Mouse (Mus musculus) G1E (cell line): ENCODE measurements around the gene Sys1. TPM values are rescaled to one million over a fixed set of nuclear protein-coding genes. Genes with fewer than 3 reads are reported as not detected.
A peak's percentile ranks its signal among the peaks of the same experiment; 100 is the strongest.

ENCODE experiments used
- ATAC-seq: 2 replicates; pipeline ENCODE4 v1.8.0; 2016; ENCODE audit warnings: mild to moderate bottlenecking; ENCODE audit not compliant: insufficient number of reproducible peaks, poor library complexity, low FRiP score, severe bottlenecking; ENCODE audit errors: extremely low read depth
- DNase-seq: peaks from one replicate; pipeline ENCODE4 v3.0.0; 2012; ENCODE audit warnings: low spot score
- H3K27me3 ChIP-seq: 2 replicates; pipeline ENCODE4 v1.6.1; 2012; ENCODE audit warnings: mild to moderate bottlenecking, low read length, inconsistent platforms; ENCODE audit not compliant: insufficient read depth
- H3K36me3 ChIP-seq: replicated peaks from 2 replicates; pipeline ENCODE3; 2012; ENCODE audit warnings: mild to moderate bottlenecking, inconsistent platforms
- H3K4me1 ChIP-seq: 2 replicates; pipeline ENCODE4 v1.6.1; 2012; ENCODE audit warnings: low read depth, low read length, inconsistent platforms, mixed read lengths; ENCODE audit not compliant: insufficient read depth
- H3K4me3 ChIP-seq: 2 replicates; pipeline ENCODE4 v1.5.1; 2012; ENCODE audit warnings: low read depth, mild to moderate bottlenecking, inconsistent platforms, low read length, moderate library complexity, mixed read lengths
- H3K9me3 ChIP-seq: replicated peaks from 2 replicates; pipeline ENCODE4 v1.6.1; 2012; ENCODE audit warnings: inconsistent platforms
- CTCF ChIP-seq: IDR thresholded peaks from 2 replicates; pipeline ENCODE4 v1.5.1; 2012; ENCODE audit warnings: low read depth, low read length, inconsistent platforms, mixed read lengths
- GATA1 ChIP-seq: IDR thresholded peaks from 2 replicates; pipeline ENCODE4 v1.6.1; 2012; ENCODE audit warnings: borderline replicate concordance, low read length, inconsistent platforms, mixed read lengths
- GATA2 ChIP-seq: IDR thresholded peaks from 2 replicates; pipeline ENCODE4 v1.6.1; 2012; ENCODE audit warnings: low read depth, low read length, inconsistent platforms, borderline replicate concordance
- POLR2AphosphoS5 ChIP-seq: IDR thresholded peaks from 2 replicates; pipeline ENCODE4 v1.6.1; 2012; ENCODE audit warnings: low read depth, low read length, inconsistent platforms; ENCODE audit not compliant: insufficient replicate concordance
- TAL1 ChIP-seq: conservative IDR thresholded peaks from 2 replicates; pipeline ENCODE4 v1.6.1; 2012; ENCODE audit warnings: low read depth, low read length, inconsistent platforms, mixed read lengths
- polyA plus RNA-seq: library from polyadenylated mRNA; stranded (reverse); fragments of >175 nt; gene quantifications from 2 replicates; pipeline ENCODE4 v1.2.3, GENCODE M21; 2012
- total RNA-seq, 2 experiments: library from RNA; stranded (forward) in 1 of 2; stranded (reverse) in 1 of 2; fragments of 200-1000 nt in 1 of 2; fragments of >200 nt in 1 of 2; fragmentation: Nextera tagmentation in 1 of 2; gene quantifications; 2 replicates each; pipeline ENCODE4 v1.2.3; 2014 to 2017

Sys1 gene
- total and polyA plus RNA-seq, 3 experiments: 37.0 to 142 (median 50.6) TPM

GRCm38 (mm10) chr2:164513389-164513788, 56.6 kb downstream of the Sys1 start:
- Histone ChIP-seq H3K9me3 (no peaks in the 10 kb centered on the region; the same call in 1 of the 2 replicates), H3K36me3 (peaks cover 29% of the 10 kb centered on the region), H3K4me3 (no peak overlapping the region), H3K4me1 (peaks cover 7% of the 10 kb centered on the region; the same call in 1 of the 2 replicates), H3K27me3 (peaks cover 13% of the 10 kb centered on the region)
- no peak for ATAC-seq
- no peak for DNase-seq
- TF ChIP-seq TAL1 (no peak), CTCF (no peak), GATA2 (no peak), GATA1 (no peak), POLR2AphosphoS5 (no peak)

GRCm38 (mm10) chr2:164514916-164515315, 58.2 kb downstream of the Sys1 start:
- Histone ChIP-seq H3K4me3 (no peak overlapping the region), H3K36me3 (peaks cover 13% of the 10 kb centered on the region), H3K4me1 (peaks cover 7% of the 10 kb centered on the region; the same call in 1 of the 2 replicates), H3K27me3 (peaks cover 17% of the 10 kb centered on the region), H3K9me3 (no peaks in the 10 kb centered on the region; the same call in 1 of the 2 replicates)
- ATAC-seq (no peak), DNase-seq (no peak)
- TF ChIP-seq GATA1 (no peak), TAL1 (no peak), CTCF (no peak), POLR2AphosphoS5 (no peak), GATA2 (no peak)

- no peak for TF ChIP-seq GATA2
- no peak for TF ChIP-seq TAL1
- TF ChIP-seq POLR2AphosphoS5: no peak
- no peak for TF ChIP-seq GATA1
- TF ChIP-seq CTCF: no peak
- H3K4me3 ChIP-seq: no peak overlapping the region
- H3K9me3 ChIP-seq: no peaks in the 10 kb centered on the region; the same call in 1 of the 2 replicates
- DNase-seq (no peak), ATAC-seq (no peak)
- peaks cover 21% of the 10 kb centered on the region for H3K27me3 ChIP-seq
- peaks cover 7% of the 10 kb centered on the region; the same call in 1 of the 2 replicates for H3K4me1 ChIP-seq
- peaks cover 4% of the 10 kb centered on the region for H3K36me3 ChIP-seq
Measured at GRCm38 (mm10) chr2:164515897-164516296, 59.1 kb downstream of the Sys1 start.

GRCm38 (mm10) chr2:164516592-164516991, 59.8 kb downstream of the Sys1 start:
- DNase-seq: no peak
- Histone ChIP-seq H3K9me3 (no peaks in the 10 kb centered on the region; the same call in 1 of the 2 replicates), H3K4me3 (no peak overlapping the region), H3K4me1 (peaks cover 7% of the 10 kb centered on the region; the same call in 1 of the 2 replicates), H3K27me3 (peaks cover 22% of the 10 kb centered on the region), H3K36me3 (no peaks in the 10 kb centered on the region)
- TF ChIP-seq GATA2 (no peak), TAL1 (no peak), GATA1 (no peak), CTCF (no peak)
- ATAC-seq: no peak

GRCm38 (mm10) chr2:164517485-164518221, 60.9 kb downstream of the Sys1 start:
- peak; percentile 75 for DNase-seq
- H3K4me1 ChIP-seq: peaks cover 5% of the 10 kb centered on the region; the same call in 1 of the 2 replicates
- H3K36me3 ChIP-seq: no peaks in the 10 kb centered on the region
- H3K27me3 ChIP-seq: peaks cover 29% of the 10 kb centered on the region
- H3K9me3 ChIP-seq: no peaks in the 10 kb centered on the region; the same call in 1 of the 2 replicates
- peak; percentile 51; the same call in 1 of the 2 replicates for ATAC-seq
- H3K4me3 ChIP-seq: no peak overlapping the region
- peak; percentile 97 for TF ChIP-seq CTCF
- TF ChIP-seq GATA2: no peak

- Histone ChIP-seq H3K9me3 (no peaks in the 10 kb centered on the region; the same call in 1 of the 2 replicates), H3K36me3 (no peaks in the 10 kb centered on the region), H3K4me1 (peaks cover 5% of the 10 kb centered on the region; the same call in 1 of the 2 replicates), H3K4me3 (no peak overlapping the region), H3K27me3 (peaks cover 34% of the 10 kb centered on the region)
- ATAC-seq (no peak), DNase-seq (no peak)
- TF ChIP-seq GATA2: no peak
- no peak for TF ChIP-seq GATA1
- TF ChIP-seq TAL1: no peak
- TF ChIP-seq POLR2AphosphoS5: no peak
- TF ChIP-seq CTCF: no peak
Measured at GRCm38 (mm10) chr2:164518266-164519170, 61.8 kb downstream of the Sys1 start.
